Mouse (Mus musculus) monocyte, adult 2 months (primary cell): Measurements from ENCODE around the gene Shank2.

Experiments
- DNase-seq, 2 experiments: peaks; one replicate each; pipeline ENCODE4 v3.0.0; 2022; ENCODE audit warnings: low spot score in 2 of 2, low read depth in 1 of 2

Shank2 gene

DNA sequence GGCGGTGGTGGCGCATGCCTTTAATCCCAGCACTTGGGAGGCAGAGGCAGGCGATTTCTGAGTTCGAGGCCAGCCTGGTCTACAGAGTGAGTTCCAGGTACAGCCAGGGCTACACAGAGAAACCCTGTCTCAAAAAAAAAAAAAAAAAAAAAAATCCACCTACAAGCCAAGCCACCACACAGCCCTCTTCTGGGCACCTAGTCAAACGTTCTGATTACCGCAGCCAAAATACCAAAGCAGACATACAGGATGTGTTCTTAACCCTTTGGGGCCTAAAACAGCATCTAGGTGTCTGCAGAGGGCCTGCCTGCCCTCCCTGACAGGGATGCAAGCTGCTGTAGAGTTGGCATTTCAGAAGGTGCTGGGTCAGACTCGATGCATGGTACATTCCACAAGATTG, 460.8 kb downstream of the Shank2 start:
- DNase-seq = no peak

DNA sequence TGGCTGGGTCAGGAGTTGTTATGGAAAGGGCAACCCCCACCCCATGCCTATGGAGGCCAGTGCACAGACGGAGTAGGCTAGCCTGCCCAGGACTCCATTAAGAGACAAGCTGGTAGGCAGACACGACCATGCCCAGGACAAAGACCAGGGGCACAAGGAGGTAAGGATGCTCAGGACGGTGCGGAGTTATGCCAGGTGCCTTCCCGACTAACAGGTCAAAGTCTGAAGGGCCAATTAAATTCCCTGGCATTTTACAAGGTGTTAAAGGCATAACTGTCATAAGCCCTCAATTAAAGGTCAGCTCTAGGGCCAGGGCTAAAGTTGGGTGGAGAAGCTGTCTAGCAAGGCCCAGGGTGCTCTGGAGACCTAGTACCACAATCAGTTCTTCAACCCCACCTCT, 467.0 kb downstream of the Shank2 start:
- DNase-seq = no peak

DNA sequence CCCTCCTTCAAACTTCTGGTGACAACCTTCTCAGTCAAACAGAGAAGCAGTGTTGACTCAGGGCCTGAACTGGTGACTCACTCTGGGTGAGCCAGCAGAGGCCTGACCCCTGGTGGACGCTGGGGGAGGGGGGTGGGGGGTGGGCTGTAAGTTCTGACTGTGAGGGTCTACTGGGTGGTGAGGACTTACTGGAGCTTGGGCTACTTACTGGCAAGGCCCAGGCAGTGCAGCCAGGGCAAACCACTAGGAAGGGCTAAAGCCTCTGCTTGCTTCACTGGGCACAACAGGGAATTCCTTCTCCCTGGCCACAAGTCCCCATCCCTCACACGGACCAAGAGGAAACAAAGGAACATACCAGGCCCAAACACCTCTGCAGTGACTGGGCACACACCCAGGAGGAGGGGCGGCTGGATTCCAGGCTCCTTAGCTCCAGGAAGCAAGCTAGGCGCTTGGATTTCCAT, 467.5 kb downstream of the Shank2 start:
- DNase-seq = no peak

DNA sequence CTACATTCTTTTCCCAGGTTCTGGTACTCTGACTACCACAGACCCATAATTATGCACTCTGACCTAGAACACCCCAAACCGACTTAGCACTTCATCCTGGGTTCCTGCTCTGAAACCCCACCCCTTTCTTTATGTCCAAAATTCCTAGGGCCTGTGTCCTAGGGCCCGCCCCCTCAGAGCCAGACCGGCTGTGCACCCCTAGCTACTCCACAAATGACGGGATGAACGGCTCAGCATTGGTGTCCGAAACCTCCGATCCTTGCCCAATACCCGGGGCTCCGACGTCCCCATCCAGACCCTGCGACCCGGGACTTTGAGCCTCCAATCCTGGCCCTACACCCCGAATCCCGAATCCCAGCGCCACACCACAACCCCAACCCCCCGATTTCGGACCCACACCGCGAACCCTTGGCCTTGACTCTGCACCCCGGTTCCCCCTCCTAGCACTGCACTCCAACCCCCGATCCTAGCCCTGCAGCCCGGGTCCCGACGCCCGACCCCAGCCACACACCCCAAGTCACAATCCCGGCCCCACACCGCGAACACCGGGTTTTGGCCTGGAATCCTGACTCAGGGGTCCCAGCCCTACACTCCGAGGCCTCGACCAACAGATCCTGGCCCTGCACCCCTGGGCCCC, 468.3 kb downstream of the Shank2 start:
- DNase-seq = no peak

DNA sequence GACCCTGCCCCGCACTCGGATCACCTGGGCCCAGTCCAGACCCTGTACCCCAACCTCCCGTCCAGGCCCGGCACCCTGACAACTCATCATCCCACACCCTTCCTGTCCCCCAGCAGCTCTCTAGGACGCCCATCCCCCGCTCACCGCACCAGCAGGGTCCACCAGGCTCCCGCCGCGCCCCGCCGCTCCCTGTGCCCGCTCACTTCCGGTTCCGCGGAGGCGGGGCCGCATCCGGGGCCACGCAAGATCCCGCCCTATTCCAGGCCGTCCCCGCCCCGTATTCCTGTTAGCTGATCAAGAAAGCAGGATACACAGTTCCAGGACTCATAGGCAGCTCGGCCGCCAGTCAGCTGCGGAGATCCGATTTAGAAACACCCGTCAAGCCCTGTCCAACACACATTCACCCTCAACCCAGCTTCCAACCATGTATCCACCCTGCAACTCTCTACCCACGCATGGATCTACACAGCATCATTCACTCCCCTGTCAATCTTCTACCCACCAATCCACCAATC, 468.9 kb downstream of the Shank2 start, which contains the start of gene Cttn:
Gene Cttn, minus strand, starts transcription at position 465 of the 515 bp plus-strand sequence.
- no peak for DNase-seq

DNA sequence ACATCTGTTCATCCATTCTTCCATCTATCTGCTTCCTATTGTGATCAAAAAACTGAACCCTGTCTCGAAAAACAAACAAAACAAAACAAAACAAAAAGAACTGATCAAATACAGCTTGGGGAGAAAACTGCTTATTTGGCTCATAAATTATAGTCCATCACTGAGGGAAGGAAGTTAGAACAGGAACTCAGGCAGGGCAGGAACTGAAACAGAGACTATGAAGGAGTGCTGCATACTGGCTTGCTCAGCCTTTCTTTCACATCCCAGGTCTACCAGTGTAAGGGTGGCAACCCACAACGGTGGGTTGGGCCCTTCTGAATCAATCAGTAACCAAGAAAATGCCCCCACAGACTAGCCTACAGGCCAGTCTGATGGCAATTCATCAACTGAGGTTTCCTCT, 469.4 kb downstream of the Shank2 start:
- DNase-seq = no peak

DNA sequence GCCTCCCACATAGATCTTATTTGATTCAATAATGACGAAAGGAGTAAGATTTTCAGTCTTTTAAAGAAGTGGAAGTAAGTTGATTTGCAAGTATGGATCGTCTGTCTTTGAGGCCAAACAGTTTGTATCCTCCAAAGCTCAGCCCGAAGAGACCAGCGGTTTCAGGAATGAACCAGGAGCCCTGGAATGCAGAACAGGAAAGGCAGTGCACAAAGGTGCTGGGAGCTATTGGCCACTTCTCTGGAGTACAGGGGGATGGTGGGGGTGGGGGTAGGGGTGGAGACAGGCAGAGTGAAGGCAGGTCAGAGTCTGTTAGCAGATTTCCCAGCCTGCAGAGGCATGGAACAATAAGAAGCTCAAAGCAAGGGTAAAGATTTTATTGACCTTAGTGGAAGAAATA, 471.8 kb downstream of the Shank2 start:
- DNase-seq = no peak
